Mouse (Mus musculus) MEL (cell line): ENCODE data around the gene Sccpdh.
A peak's percentile ranks its signal among the peaks of the same experiment; 100 is the strongest.

Experiments
- E2F4 ChIP-seq: IDR thresholded peaks from 2 replicates; pipeline ENCODE4 v1.6.1; 2011; ENCODE audit warnings: low read depth, low read length, improper control_type of control experiment, borderline replicate concordance
- ELF1 ChIP-seq: IDR thresholded peaks from 2 replicates; pipeline ENCODE4 v1.6.1; 2014; ENCODE audit warnings: low read depth, mild to moderate bottlenecking, inconsistent platforms, low read length, improper control_type of control experiment, moderate library complexity
- EP300 ChIP-seq, 2 experiments: IDR thresholded peaks; 2 replicates each; pipeline ENCODE4 v1.6.1; 2011; ENCODE audit warnings: improper control_type of control experiment in 2 of 2, low read length in 2 of 2, low read depth in 1 of 2, mild to moderate bottlenecking in 1 of 2
- GABPA ChIP-seq: IDR thresholded peaks from 2 replicates; pipeline ENCODE4 v1.6.1; 2012; ENCODE audit warnings: low read depth, mild to moderate bottlenecking, inconsistent platforms, low read length, improper control_type of control experiment, moderate library complexity
- GATA1 ChIP-seq: IDR thresholded peaks from 2 replicates; pipeline ENCODE4 v1.6.1; 2011; ENCODE audit warnings: low read depth, low read length, improper control_type of control experiment
- POLR2A ChIP-seq, 2 experiments: IDR thresholded peaks; 2 replicates each; pipeline ENCODE4 v1.6.1; 2011 to 2012; ENCODE audit warnings: low read length in 2 of 2, mild to moderate bottlenecking in 2 of 2, control low read depth in 1 of 2, improper control_type of control experiment in 1 of 2, low read depth in 1 of 2, moderate library complexity in 1 of 2; ENCODE audit not compliant: control insufficient read depth in 1 of 2, insufficient read depth in 1 of 2, poor library complexity in 1 of 2
- POLR2AphosphoS2 ChIP-seq: IDR thresholded peaks from 2 replicates; pipeline ENCODE4 v1.6.1; 2011; ENCODE audit warnings: low read length, improper control_type of control experiment
- TCF12 ChIP-seq: IDR thresholded peaks from 2 replicates; pipeline ENCODE4 v1.6.1; 2014; ENCODE audit warnings: low read depth, mild to moderate bottlenecking, inconsistent platforms, low read length, improper control_type of control experiment, moderate library complexity

DNA sequence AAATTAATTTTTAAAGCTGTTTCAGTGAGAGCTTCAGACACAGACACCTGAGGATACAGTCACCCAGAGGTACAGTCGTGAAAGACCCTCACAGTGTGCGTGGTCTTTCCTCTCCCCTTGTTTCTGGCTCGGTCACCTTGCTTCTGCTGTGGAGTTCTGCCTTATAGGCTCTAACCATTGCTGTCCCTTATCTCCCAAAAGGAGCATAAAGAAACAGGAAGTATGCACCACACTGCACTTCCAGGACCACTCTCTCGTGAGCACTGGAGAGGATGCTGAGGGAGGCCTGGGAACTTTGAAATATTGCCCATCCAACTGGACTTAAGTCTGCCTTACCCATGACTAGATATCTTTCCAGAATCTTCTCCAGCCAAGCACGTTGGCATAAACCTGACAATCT, 42.7 kb downstream of the Sccpdh start:
- TF ChIP-seq EP300 (IDR thresholded peaks at IDR 0.05; ENCODE audit: low read depth in 1 of 2, low read length in 2 of 2) = no peak
- peak; percentile 35; the same call in 1 of the 2 replicates for TF ChIP-seq ELF1
- TF ChIP-seq TCF12 = no peak
- peak; percentile 60; the same call in 1 of the 2 replicates for TF ChIP-seq GATA1
- no peak for TF ChIP-seq E2F4
- no peak for TF ChIP-seq POLR2AphosphoS2
- TF ChIP-seq POLR2A (IDR thresholded peaks at IDR 0.05; ENCODE audit: control insufficient read depth in 1 of 2, insufficient read depth in 1 of 2, low read depth in 1 of 2, low read length in 2 of 2, poor library complexity in 1 of 2) = no peak
- TF ChIP-seq GABPA = no peak
